Mouse (Mus musculus): ENCODE data around the gene Gnaq.
"Not testable (repeated sequence)": the region's sequence is repeated elsewhere in the genome, so short reads cannot be mapped to it uniquely, and the experiment has no call there.

Gene Gnaq

GRCm38 (mm10) chr19:16132791-16132864, at the start of gene Gnaq:
Gnaq (plus strand) TSS chr19:16132831.
- in situ Hi-C loops (cut with MboI, MseI) = no loop called here

GRCm38 (mm10) chr19:16083981-16084630, 48.5 kb upstream of the Gnaq start:
- in situ Hi-C loops (cut with MboI, MseI) = not testable (repeated sequence)

- in situ Hi-C loops (cut with MboI, MseI) = no loop called here
These were observed 47.4 kb upstream of the Gnaq start for GRCm38 (mm10) chr19:16085248-16085647.

GRCm38 (mm10) chr19:16086154-16086553, 46.5 kb upstream of the Gnaq start:
- in situ Hi-C loops (cut with MboI, MseI) = no loop called here

- in situ Hi-C loops (cut with MboI, MseI) = no loop called here
These were observed 46.0 kb upstream of the Gnaq start for GRCm38 (mm10) chr19:16086581-16086980.

- in situ Hi-C loops (cut with MboI, MseI) = no loop called here
These were observed 45.2 kb upstream of the Gnaq start for GRCm38 (mm10) chr19:16087391-16087790.

GRCm38 (mm10) chr19:16093616-16094015, 39.0 kb upstream of the Gnaq start:
- in situ Hi-C loops (cut with MboI, MseI) = no loop called here

GRCm38 (mm10) chr19:16109901-16110300, 22.7 kb upstream of the Gnaq start:
- in situ Hi-C loops (cut with MboI, MseI) = no loop called here

- in situ Hi-C loops (cut with MboI, MseI) = no loop called here
These were observed 22.0 kb upstream of the Gnaq start for GRCm38 (mm10) chr19:16110670-16111069.

GRCm38 (mm10) chr19:16113295-16113694, 19.3 kb upstream of the Gnaq start:
- in situ Hi-C loops (cut with MboI, MseI) = no loop called here

- in situ Hi-C loops (cut with MboI, MseI) = no loop called here
These were observed 14.2 kb upstream of the Gnaq start for GRCm38 (mm10) chr19:16118421-16118820.

- in situ Hi-C loops (cut with MboI, MseI) = loop anchor here in 1 of 2 experiments (5.0 kb wide), 1 partner anchor 44 kb away; no protein-coding TSS in a partner anchor
These were observed 11.3 kb upstream of the Gnaq start for GRCm38 (mm10) chr19:16121301-16121700.

- in situ Hi-C loops (cut with MboI, MseI) = no loop called here
These were observed 3.9 kb upstream of the Gnaq start for GRCm38 (mm10) chr19:16128715-16129114.

- in situ Hi-C loops (cut with MboI, MseI) = no loop called here
These were observed 3.5 kb upstream of the Gnaq start for GRCm38 (mm10) chr19:16129171-16129570.

- in situ Hi-C loops (cut with MboI, MseI) = no loop called here
These were observed 2.2 kb upstream of the Gnaq start for GRCm38 (mm10) chr19:16130476-16130875.

- in situ Hi-C loops (cut with MboI, MseI) = no loop called here
These were observed 800 bp upstream of the Gnaq start for GRCm38 (mm10) chr19:16131831-16132230.

GRCm38 (mm10) chr19:16132340-16132790, 266 bp upstream of the Gnaq start:
- in situ Hi-C loops (cut with MboI, MseI) = no loop called here

- in situ Hi-C loops (cut with MboI, MseI) = no loop called here
These were observed 462 bp downstream of the Gnaq start for GRCm38 (mm10) chr19:16132865-16133720.

- in situ Hi-C loops (cut with MboI, MseI) = no loop called here
These were observed 1.3 kb downstream of the Gnaq start for GRCm38 (mm10) chr19:16133721-16134570.

- in situ Hi-C loops (cut with MboI, MseI) = loop anchor here in 1 of 2 experiments (5.0 kb wide), 1 partner anchor 194 kb away; no protein-coding TSS in a partner anchor
These were observed 5.5 kb downstream of the Gnaq start for GRCm38 (mm10) chr19:16138064-16138580.

GRCm38 (mm10) chr19:16140710-16141109, 8.1 kb downstream of the Gnaq start:
- in situ Hi-C loops (cut with MboI, MseI) = loop anchor here in 1 of 2 experiments (5.0 kb wide), 1 partner anchor 107 kb away; no protein-coding TSS in a partner anchor

GRCm38 (mm10) chr19:16141857-16142256, 9.2 kb downstream of the Gnaq start:
- in situ Hi-C loops (cut with MboI, MseI) = loop anchor here in 1 of 2 experiments (5.0 kb wide), 1 partner anchor 105 kb away; no protein-coding TSS in a partner anchor
